Mouse (Mus musculus) midbrain, embryonic 11.5 days (tissue): ENCODE results near the gene Tmem201. TPM values are rescaled to one million over a fixed set of nuclear protein-coding genes. Genes with fewer than 3 reads are reported as not detected.

Experiments
- ATAC-seq: fragments of 200-750 bp; cut with Nextera tagmentation; 2 replicates; pipeline ENCODE4 v1.8.0; 2017; ENCODE audit warnings: moderate TSS enrichment, moderate library complexity; ENCODE audit not compliant: low FRiP score
- DNase-seq: peaks from one replicate; pipeline ENCODE4 v3.0.0; 2015; ENCODE audit warnings: low spot score; ENCODE audit errors: missing footprints
- H3K27ac ChIP-seq: fragments of 300-500 bp; sonication (generic); 2 replicates; pipeline ENCODE4 v1.5.1; 2014; ENCODE audit warnings: low read depth, low read length
- H3K27me3 ChIP-seq: fragments of 300-500 bp; sonication (generic); 2 replicates; pipeline ENCODE4 v1.6.1; 2014; ENCODE audit warnings: mild to moderate bottlenecking, low read length, moderate library complexity, mixed read lengths; ENCODE audit not compliant: control insufficient read depth, insufficient read depth
- H3K36me3 ChIP-seq: fragments of 300-500 bp; sonication (generic); 2 replicates; pipeline ENCODE4 v1.6.1; 2014; ENCODE audit warnings: mild to moderate bottlenecking, low read length, moderate library complexity, mixed read lengths; ENCODE audit not compliant: control insufficient read depth, insufficient read depth
- H3K4me1 ChIP-seq: fragments of 300-500 bp; sonication (generic); 2 replicates; pipeline ENCODE4 v1.6.1; 2014; ENCODE audit warnings: low read length; ENCODE audit not compliant: control insufficient read depth, insufficient read depth
- H3K4me2 ChIP-seq: fragments of 300-500 bp; sonication (generic); 2 replicates; pipeline ENCODE4 v1.6.1; 2014; ENCODE audit warnings: mild to moderate bottlenecking, moderate library complexity
- H3K4me3 ChIP-seq: fragments of 300-500 bp; sonication (generic); 2 replicates; pipeline ENCODE4 v1.5.1; 2014; ENCODE audit warnings: low read depth, low read length
- H3K9ac ChIP-seq: fragments of 300-500 bp; sonication (generic); 2 replicates; pipeline ENCODE4 v1.6.1; 2014; ENCODE audit warnings: low read length
- H3K9me3 ChIP-seq: fragments of 300-500 bp; sonication (generic); 2 replicates; pipeline ENCODE4 v1.6.1; 2016; ENCODE audit warnings: low read length; ENCODE audit not compliant: control insufficient read depth
- WGBS: fragments of 180-500 bp; shearing (Covaris S2); extraction: QIAGEN DNeasy Blood & Tissue Kit; methylation state at CpG from one replicate; pipeline ENCODE4 v1.1.7; 2014; 5-methylcytosine and 5-hydroxymethylcytosine counted together
- polyA plus RNA-seq: library from polyadenylated mRNA; unstranded; fragments of >200 nt; fragmentation: Nextera tagmentation; extraction: Ambion mirVana; gene quantifications from 2 replicates; pipeline ENCODE4 v1.2.1, GENCODE M21; 2014

The Tmem201 gene
- polyA plus RNA-seq, 1 experiment from 2014 or later: 18.4 TPM

DNA sequence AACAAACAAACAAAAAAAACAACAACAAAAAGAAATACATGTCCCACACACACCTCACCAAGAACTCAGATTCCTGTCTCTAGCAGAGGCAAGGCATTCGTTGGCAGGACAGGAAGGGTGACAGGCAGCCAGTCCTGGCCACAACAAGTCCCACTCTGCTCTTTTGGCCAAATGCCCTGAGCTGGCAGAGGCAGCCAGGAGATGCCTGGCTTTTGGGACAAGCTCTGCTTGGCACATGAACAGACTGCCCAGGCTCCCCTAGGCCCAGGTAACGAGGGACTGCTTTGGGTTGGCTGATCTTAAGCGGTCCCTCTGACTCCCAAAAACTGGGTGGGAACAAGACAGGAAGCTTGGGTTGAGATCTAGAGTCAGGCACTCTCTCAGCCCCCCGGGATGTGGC is 1.3 kb downstream of the Tmem201 start:
- 70% methylated on average over 4 of the region's 4 CpGs for WGBS
- DNase-seq: no peak
- Histone ChIP-seq H3K27me3 (no peaks in the 10 kb centered on the region; the same call in 1 of the 2 replicates), H3K4me2 (peak overlapping the region; percentile 98), H3K4me1 (peaks cover 29% of the 10 kb centered on the region), H3K9me3 (no peaks in the 10 kb centered on the region), H3K4me3 (peak overlapping the region; percentile 74), H3K27ac (no peak overlapping the region), H3K36me3 (peaks cover under 1% of the 10 kb centered on the region; the same call in 1 of the 2 replicates), H3K9ac (peak overlapping the region; percentile 89)
- no peak for ATAC-seq

DNA sequence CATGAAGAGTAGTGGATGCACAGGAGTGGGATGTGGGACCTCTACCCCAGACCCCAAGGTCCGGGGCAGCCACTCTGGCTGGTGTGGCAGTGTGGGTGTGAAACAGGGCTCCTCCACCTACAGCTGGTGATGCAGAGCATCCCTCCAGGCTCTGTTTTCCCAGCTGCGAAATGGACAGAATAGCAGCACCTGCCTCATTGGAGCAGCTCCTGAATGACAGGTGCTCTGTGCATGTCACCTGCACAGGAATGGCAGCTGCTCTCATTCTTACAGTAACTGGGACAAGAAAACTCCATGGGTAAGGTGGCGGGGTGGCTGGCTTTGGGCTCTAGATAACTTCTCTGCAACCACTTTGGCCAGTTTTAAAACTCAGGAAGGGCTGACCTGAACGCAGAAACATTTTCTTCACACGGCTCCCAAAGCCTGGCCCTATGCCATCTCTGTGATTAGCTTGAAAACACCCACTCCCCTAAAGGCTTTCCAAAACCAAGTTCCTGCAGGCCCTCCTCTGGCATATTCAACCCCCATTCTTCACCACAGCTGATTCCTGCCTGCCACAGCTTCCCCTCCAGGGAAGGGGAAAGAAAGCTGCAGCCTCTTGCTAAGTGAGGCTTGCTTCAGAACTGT is 2.1 kb downstream of the Tmem201 start:
- no peak overlapping the region; the same call in 1 of the 2 replicates for H3K4me2 ChIP-seq
- H3K36me3 ChIP-seq: peaks cover 7% of the 10 kb centered on the region
- DNase-seq (no peak), ATAC-seq (no peak)
- H3K4me3 ChIP-seq: no peak overlapping the region
- peaks cover 29% of the 10 kb centered on the region for H3K4me1 ChIP-seq
- 0 out of 2 replicates have a peak overlapping the region, but pooled peaks have one; percentile 27 for H3K9ac ChIP-seq
- no peak overlapping the region for H3K27ac ChIP-seq
- no peaks in the 10 kb centered on the region for H3K9me3 ChIP-seq
- 95% methylated on average over 5 of the region's 5 CpGs for WGBS
- H3K27me3 ChIP-seq: no peaks in the 10 kb centered on the region; the same call in 1 of the 2 replicates

DNA sequence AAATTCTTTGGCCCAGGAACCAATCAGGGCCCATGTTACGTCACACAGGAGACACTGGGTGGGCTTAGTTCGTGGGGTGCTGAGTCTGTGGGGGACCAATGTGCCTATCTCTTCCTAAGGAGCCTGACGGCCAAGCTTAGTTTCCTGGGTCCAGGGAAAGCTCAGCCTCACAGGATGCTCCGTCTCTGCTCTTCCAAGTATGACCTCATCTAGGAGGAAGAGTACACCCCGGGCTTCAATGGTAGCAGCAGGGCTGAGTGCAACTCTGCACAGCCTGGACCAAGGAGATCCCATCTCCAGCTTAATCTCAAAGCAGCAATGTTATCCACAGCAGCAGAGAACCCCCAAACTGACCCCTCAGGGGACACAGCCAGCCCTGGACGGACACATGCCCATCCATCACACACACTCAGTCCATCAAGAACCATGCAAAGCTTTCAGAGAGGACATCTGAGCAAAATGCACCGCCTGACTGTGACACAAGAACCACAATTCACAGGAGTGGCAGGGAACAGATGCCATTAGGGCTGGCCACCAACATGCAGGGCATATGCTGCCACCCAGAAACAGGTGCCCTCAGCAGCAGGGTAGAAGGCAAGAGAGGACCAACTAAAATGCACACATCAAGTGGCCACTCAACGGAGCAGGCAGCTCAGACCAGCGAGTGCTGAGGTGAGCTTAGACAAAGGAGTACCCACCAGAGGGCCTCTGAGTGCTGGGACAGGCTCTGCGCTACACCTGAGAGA is 2.9 kb downstream of the Tmem201 start:
- Histone ChIP-seq H3K27ac (no peak overlapping the region), H3K4me2 (no peak overlapping the region)

DNA sequence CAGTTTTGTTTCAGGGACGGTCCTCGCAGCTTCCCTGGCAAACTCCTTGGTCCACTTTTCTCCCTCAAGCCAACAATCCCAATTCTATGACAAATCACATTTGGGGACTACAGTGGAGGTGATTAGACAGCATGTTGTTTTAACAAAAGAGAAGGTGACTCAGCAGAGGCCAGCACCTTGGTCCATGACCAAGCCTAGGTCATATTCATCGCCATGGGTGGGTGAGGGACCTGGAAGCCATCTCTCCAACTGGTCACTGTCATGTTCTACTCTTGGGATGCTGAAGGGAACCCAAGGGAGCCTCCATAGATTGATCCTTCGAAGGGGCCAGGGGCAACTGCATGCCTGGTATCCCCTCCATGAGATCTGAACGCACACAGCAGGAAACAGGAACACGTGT is 3.6 kb downstream of the Tmem201 start:
- H3K9me3 ChIP-seq: no peaks in the 10 kb centered on the region
- no peak for DNase-seq
- H3K27me3 ChIP-seq: no peaks in the 10 kb centered on the region; the same call in 1 of the 2 replicates
- no peak overlapping the region for H3K27ac ChIP-seq
- H3K9ac ChIP-seq: no peak overlapping the region
- ATAC-seq: no peak
- H3K36me3 ChIP-seq: peaks cover 15% of the 10 kb centered on the region
- no peak overlapping the region for H3K4me3 ChIP-seq
- 90% methylated on average over 6 of the region's 6 CpGs for WGBS
- no peak overlapping the region; the same call in 1 of the 2 replicates for H3K4me2 ChIP-seq
- peaks cover 29% of the 10 kb centered on the region for H3K4me1 ChIP-seq

More for the DNA sequence above, 2.9 kb downstream of the Tmem201 start:
- no peak for ATAC-seq
- Histone ChIP-seq H3K9ac (no peak overlapping the region), H3K9me3 (no peaks in the 10 kb centered on the region), H3K27me3 (no peaks in the 10 kb centered on the region; the same call in 1 of the 2 replicates), H3K4me1 (peaks cover 29% of the 10 kb centered on the region), H3K4me3 (no peak overlapping the region), H3K36me3 (peaks cover 10% of the 10 kb centered on the region)
- DNase-seq: no peak
- 84% methylated on average over 10 of the region's 10 CpGs for WGBS

- H3K4me3 ChIP-seq: no peak overlapping the region
- H3K36me3 ChIP-seq: peaks cover 15% of the 10 kb centered on the region
- H3K27ac ChIP-seq: no peak overlapping the region
- DNase-seq: no peak
- no peak overlapping the region for H3K9ac ChIP-seq
- peaks cover 29% of the 10 kb centered on the region for H3K4me1 ChIP-seq
- peak overlapping the region; percentile 10; the same call in 1 of the 2 replicates for H3K4me2 ChIP-seq
- H3K9me3 ChIP-seq: no peaks in the 10 kb centered on the region
- 65% methylated on average over 6 of the region's 6 CpGs for WGBS
- ATAC-seq: no peak
- no peaks in the 10 kb centered on the region; the same call in 1 of the 2 replicates for H3K27me3 ChIP-seq
These were observed 4.1 kb downstream of the Tmem201 start for GRCm38 (mm10) chr4:149733748-149734147.

DNA sequence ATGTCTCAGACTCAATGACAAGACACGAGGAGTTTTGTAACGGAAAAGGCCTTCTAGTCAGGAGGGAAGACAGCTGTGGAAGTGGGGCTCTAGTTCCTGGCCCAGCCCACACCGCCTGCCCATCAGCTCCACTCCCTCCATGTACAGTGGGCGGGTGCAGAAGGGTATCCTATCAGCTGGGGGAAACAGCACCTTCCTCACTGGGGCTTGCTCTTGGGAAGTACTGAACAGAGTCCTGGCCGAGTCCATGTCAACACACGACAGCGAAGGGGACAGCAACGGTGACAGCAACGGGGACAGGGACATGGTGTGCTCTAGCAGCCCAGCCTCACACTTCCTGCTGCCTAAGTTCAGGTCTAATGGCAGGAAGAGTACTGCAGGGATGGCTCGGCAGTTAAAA is 5.0 kb downstream of the Tmem201 start:
- WGBS: 84% methylated on average over 10 of the region's 10 CpGs
- H3K27ac ChIP-seq: no peak overlapping the region
- peaks cover 29% of the 10 kb centered on the region for H3K4me1 ChIP-seq

DNA sequence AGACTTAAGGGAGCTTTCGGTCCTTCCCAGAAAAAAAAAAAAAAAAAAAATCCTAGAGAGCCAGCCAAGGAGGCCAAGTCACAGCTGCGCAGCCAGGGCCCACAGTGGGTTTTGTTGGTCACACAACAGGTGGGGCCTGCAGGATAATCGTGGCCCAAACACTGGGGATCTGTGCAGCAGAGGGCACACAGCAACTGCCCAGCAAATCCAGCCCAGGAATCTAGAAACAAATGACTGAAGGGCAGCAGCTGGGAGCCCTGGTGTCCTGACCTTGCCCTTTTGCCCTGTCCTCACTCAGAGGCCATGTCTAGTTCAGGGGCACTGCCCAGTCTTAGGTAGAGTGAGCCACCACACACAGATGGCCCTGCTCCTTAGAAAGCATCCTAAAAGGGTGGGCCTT is 5.5 kb downstream of the Tmem201 start:
- H3K36me3 ChIP-seq: peaks cover 16% of the 10 kb centered on the region
- H3K27me3 ChIP-seq: no peaks in the 10 kb centered on the region
- H3K27ac ChIP-seq: no peak overlapping the region
- no peak overlapping the region for H3K4me2 ChIP-seq
- no peak overlapping the region for H3K4me3 ChIP-seq
- 84% methylated on average over 3 of the region's 3 CpGs for WGBS
- peaks cover 29% of the 10 kb centered on the region for H3K4me1 ChIP-seq
- no peak overlapping the region for H3K9ac ChIP-seq
- DNase-seq: no peak
- ATAC-seq: no peak
- H3K9me3 ChIP-seq: no peaks in the 10 kb centered on the region

More for the DNA sequence above, 5.0 kb downstream of the Tmem201 start:
- Histone ChIP-seq H3K27me3 (no peaks in the 10 kb centered on the region), H3K4me3 (no peak overlapping the region), H3K36me3 (peaks cover 15% of the 10 kb centered on the region), H3K4me2 (no peak overlapping the region), H3K9me3 (no peaks in the 10 kb centered on the region), H3K9ac (no peak overlapping the region)
- DNase-seq (no peak), ATAC-seq (no peak)

DNA sequence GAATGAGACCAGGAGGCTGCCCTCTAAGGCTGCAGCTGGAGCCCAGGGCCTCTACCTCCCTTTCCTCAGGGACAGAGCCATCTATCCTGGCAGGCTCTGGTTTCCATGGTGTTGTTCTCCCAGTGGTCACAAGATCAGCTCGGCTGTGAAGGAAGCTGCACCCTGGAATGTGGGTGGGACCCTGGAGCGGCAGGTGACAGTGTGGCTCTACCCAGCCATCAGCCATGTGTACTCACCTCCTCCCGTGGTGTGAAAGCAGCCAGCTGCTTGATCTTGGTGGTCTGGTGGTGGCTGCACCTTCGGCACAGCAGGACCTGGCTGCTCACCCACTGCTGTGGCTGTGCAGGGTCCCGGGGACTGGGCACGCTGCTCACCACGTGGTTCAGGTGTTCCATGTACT is 7.0 kb downstream of the Tmem201 start:
- H3K36me3 ChIP-seq: peaks cover 27% of the 10 kb centered on the region
- H3K9me3 ChIP-seq: no peaks in the 10 kb centered on the region
- no peak overlapping the region for H3K4me3 ChIP-seq
- DNase-seq: no peak
- whole genome bisulfite sequencing: 86% methylated on average over 7 of the region's 7 CpGs
- no peak overlapping the region for H3K4me2 ChIP-seq
- no peak for ATAC-seq
- peaks cover 19% of the 10 kb centered on the region for H3K4me1 ChIP-seq
- no peak overlapping the region for H3K9ac ChIP-seq
- no peaks in the 10 kb centered on the region for H3K27me3 ChIP-seq
- H3K27ac ChIP-seq: no peak overlapping the region

GRCm38 (mm10) chr4:149728810-149729209 is 9.0 kb downstream of the Tmem201 start:
- H3K4me1 ChIP-seq: peaks cover 6% of the 10 kb centered on the region
- H3K9ac ChIP-seq: no peak overlapping the region
- no peak overlapping the region for H3K4me3 ChIP-seq
- H3K36me3 ChIP-seq: peaks cover 27% of the 10 kb centered on the region
- H3K9me3 ChIP-seq: no peaks in the 10 kb centered on the region
- H3K27ac ChIP-seq: no peak overlapping the region
- 80% methylated on average over 8 of the region's 8 CpGs for WGBS
- no peak for ATAC-seq
- DNase-seq: no peak
- H3K27me3 ChIP-seq: no peaks in the 10 kb centered on the region
- H3K4me2 ChIP-seq: no peak overlapping the region
